In genomic region chr2:127312801-127313200, GRCm38 (mm10) we compare ENCODE assay signal across 39 mouse cellular contexts. TPM values are rescaled to one million over a fixed set of nuclear protein-coding genes. Genes with fewer than 3 reads are reported as not detected.
"Had no signal": no experiment of that assay in that cellular context is flagged by ENCODE, and none has a peak within 500 bp of the region (broad histone marks: within the 10 kb centered on the region; RNA-seq: fewer than 3 reads in every experiment).

No protein-coding gene starts in this region.

- ATAC-seq: hindbrain, postnatal 0 days; inflammation-experienced regulatory T-cells, adult 6 months; intestine, embryonic 15.5 days; intestine, postnatal 0 days; liver, embryonic 12.5 days had no signal

- DNase-seq: gastrocnemius, postnatal 14 days; gastrocnemius, postnatal 36 days; heart, adult 18-20 months; heart, postnatal 14 days; heart, postnatal 36 days; kidney, adult 18-20 months; kidney, adult 8-10 months; kidney, postnatal 10 days; kidney, postnatal 25 days; kidney, postnatal 4 days; layer of hippocampus, postnatal 36 days; left cerebral cortex, postnatal 4 days had no signal

RNA-seq across cellular contexts. Expression of gene Astl, which starts 25.6 kb away (rescaled TPM):
- total RNA-seq: gastrocnemius, adult 18-20 months; gastrocnemius, adult 8-10 months; gastrocnemius, postnatal 14 days; gastrocnemius, postnatal 36 days; heart, adult 18-20 months; heart, adult 8-10 months; heart, postnatal 14 days; heart, postnatal 36 days; hindbrain, postnatal 0 days; layer of hippocampus, adult 2 months; layer of hippocampus, postnatal 10 days; layer of hippocampus, postnatal 36 days; left cerebral cortex, adult 18-20 months; left cerebral cortex, adult 8-10 months; left cerebral cortex, postnatal 10 days; left cerebral cortex, postnatal 25 days; left cerebral cortex, postnatal 4 days; liver, adult 2 months had no signal
- polyA plus RNA-seq: gonadal fat pad, adult 2 months; heart, embryonic 11.5 days; heart, embryonic 13.5 days; heart, embryonic 15.5 days; heart, postnatal 0 days; hindbrain, embryonic 11.5 days; hindbrain, embryonic 13.5 days; hindbrain, embryonic 15.5 days; hindbrain, postnatal 0 days; intestine, embryonic 15.5 days; intestine, postnatal 0 days; kidney, embryonic 14.5 days; kidney, embryonic 16.5 days; limb, embryonic 11.5 days; liver, adult 2 months; liver, embryonic 12.5 days; liver, embryonic 14.5 days had no signal
